Mouse (Mus musculus): Measurements from ENCODE around the gene Sirt2.

- TF ChIP-seq CTCF (IDR thresholded peaks at IDR 0.05 in 2 of 3, conservative IDR thresholded peaks at IDR 0.05 in 1 of 3; ENCODE audit: control insufficient read depth in 1 of 3, insufficient read depth in 1 of 3, low read depth in 2 of 3, low read length in 3 of 3, poor library complexity in 1 of 3, severe bottlenecking in 1 of 3) (no peak), POLR2A (IDR thresholded peaks at IDR 0.05; ENCODE audit: control insufficient read depth in 1 of 2, insufficient read depth in 1 of 2, low read depth in 1 of 2, low read length in 2 of 2, poor library complexity in 1 of 2) (no peak), USF2 (IDR thresholded peaks at IDR 0.05; ENCODE audit: borderline replicate concordance in 1 of 2, insufficient read depth in 1 of 2, low read depth in 1 of 2, low read length in 2 of 2) (no peak)
Measured at GRCm38 (mm10) chr7:28761907-28762306, 4.6 kb upstream of the Sirt2 start.

Data from MEL (cell line).